Mouse (Mus musculus): ENCODE data around the gene Pcbd2. TPM values are rescaled to one million over a fixed set of nuclear protein-coding genes. Genes with fewer than 3 reads are reported as not detected.

Gene Pcbd2
- 21.5 TPM for total RNA-seq (2023)

DNA sequence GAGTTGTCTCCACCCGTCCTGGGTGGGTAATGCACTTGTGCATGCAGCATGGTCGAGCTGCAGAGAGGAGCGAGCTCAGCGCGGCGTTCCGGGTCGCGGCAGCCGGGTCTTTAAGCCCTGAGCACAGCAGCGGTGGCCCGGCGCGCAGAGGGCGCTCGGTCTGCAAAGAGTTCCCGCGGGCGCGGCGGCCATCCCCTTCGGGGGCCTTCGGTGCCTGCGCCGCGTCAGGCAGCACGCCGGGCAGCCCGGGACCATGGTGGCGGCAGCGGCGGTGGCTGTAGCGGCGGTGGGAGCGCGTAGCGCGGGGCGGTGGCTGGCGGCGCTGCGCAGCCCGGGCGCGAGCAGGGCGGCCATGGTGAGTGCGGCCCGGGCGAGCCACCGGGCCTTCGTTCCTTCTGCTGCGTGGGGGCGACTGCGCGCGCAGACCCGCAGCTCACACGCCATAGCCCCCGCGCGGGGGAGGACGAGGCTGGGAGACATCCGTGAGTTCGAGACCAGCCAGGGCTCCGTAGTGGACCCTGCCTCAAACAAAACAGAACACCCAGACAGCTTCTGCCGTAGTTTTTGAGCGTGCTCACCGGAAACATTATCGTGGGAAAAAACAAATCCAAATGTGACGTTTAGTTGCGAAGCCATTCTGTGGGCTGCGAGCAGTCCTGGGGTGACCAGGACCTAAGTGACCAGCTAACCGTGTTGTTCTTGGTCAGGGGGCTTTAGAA is at the start of gene Pcbd2:
TSS of gene Pcbd2 (plus strand) at position 249 of the 719 bp plus-strand sequence.

DNA sequence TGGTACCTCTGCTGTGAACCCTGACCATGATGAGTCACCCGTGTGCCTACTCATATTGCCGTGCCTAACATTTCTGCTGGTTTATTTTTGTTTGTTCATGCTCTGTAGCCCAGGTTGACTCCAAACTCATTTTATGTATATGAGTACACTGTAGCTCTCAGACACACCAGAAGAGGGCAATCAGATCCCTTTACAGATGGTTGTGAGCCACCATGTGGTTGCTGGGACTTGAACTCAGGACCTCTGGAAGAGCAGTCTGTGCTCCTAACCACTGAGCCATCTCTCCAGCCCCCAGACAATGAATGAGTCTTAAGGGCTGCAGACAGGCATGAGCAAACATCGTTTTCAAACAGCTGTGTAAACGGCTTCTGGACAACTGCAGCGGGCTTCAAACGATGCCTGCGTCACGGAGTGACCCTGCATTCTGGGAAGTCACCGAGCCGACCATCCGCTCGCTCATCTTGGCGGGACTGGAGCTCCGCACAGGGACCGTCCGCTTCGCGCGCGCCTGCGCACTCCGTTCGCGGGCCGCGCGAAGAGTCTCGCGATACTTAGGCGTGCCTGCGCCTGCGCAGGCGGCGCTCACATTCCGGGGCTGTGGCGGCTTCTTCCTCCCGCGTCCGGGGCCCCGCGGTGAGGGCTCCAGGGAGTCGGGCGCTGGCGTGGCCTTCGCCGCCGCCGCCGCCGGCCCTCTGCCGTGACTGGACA is 34.5 kb upstream of the Pcbd2 start, which contains the start of gene B230219D22Rik:
TSS of gene B230219D22Rik (plus strand) at position 590 of the 708 bp plus-strand sequence.

DNA sequence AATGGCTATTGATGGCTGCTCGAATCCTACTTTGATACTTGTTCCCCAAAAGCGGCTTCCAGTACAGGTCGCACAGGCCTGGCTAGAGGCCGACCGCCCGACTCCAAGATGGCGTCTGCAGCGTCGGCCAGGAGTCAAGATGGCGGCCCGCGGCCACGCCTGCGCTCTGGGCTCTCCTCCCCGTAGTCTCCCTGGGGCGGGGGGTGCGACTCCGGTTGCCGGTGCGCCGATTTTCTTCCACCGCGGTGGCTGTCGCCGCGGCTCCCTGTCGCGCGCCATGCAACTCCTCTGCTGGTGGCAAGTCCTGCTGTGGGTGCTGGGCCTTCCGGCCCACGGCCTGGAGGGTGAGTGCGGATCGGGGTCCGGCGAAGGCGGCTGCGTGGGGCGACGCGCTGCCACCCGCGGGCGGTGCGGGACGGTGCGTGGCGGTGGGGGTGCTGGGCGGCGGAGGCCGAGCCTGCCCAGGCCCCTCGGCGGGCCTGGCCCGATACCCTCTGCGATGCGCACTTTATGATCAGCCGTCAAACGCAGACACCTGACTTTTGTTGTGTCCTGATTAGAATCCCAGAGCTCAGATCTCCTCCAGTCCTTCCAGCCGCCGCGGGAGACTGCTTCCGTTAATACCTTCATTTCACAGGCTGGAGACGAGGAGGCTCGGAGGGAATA is 12.5 kb upstream of the Pcbd2 start, which contains the start of gene Txndc15:
TSS of gene Txndc15 (plus strand) at position 150 of the 666 bp plus-strand sequence.

DNA sequence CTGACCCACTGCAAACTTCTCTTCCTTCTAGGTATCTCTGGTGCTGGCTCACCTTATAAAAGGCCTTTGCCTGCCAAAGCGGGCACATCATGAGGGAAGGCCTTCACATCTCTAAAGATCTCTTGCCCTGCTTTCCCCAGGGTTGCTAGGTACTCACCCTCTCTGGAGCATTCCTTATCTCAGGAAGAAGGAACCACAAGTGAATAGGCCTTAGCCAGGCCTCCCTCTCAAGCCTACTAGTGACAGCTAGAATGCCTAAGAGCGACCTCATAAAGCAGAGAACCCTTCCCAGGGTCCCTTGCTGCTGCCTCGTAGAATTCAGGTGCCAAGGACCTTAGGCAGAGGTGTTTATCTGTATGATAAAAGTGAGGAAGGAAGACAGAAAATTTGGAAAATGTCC is 57.1 kb downstream of the Pcbd2 start, which contains the start of gene Catsper3:
TSS of gene Catsper3 (plus strand) at position 301 of the 400 bp plus-strand sequence.

Other genes with a start within 250 kb of the Pcbd2 start
- 0.34 TPM for gene Dbn1, start 239.3 kb upstream of the Pcbd2 start, total RNA-seq (2023)
- 7.9 TPM for gene Pdlim7, start 213.7 kb upstream of the Pcbd2 start, total RNA-seq (2023)
- 17.9 TPM for gene Dok3, start 198.1 kb upstream of the Pcbd2 start, total RNA-seq (2023)
- gene Ddx41, start 190.7 kb upstream of the Pcbd2 start, total RNA-seq (2023): 74.7 TPM
- gene Fam193b, start 156.2 kb upstream of the Pcbd2 start, total RNA-seq (2023): 177 TPM
- gene Tmed9, start 153.6 kb upstream of the Pcbd2 start, total RNA-seq (2023): 100 TPM
- gene B4galt7, start 127.5 kb upstream of the Pcbd2 start, total RNA-seq (2023): 39.6 TPM
- gene Caml, start 104.4 kb upstream of the Pcbd2 start, total RNA-seq (2023): 18.8 TPM
- gene Ddx46, start 92.3 kb upstream of the Pcbd2 start, total RNA-seq (2023): 96.0 TPM
- 23.6 TPM for gene B230219D22Rik, start 34.2 kb upstream of the Pcbd2 start, total RNA-seq (2023)
- gene Txndc15, start 12.7 kb upstream of the Pcbd2 start, total RNA-seq (2023): 28.5 TPM
- not detected for gene Catsper3, start 57.2 kb downstream of the Pcbd2 start, total RNA-seq (2023)
- gene Pitx1, start 108.8 kb downstream of the Pcbd2 start, total RNA-seq (2023): not detected